Mouse (Mus musculus) forebrain, postnatal 0 days (tissue): ENCODE measurements around the gene Abcd3. TPM values are rescaled to one million over a fixed set of nuclear protein-coding genes. Genes with fewer than 3 reads are reported as not detected.

Experiments
- ATAC-seq: fragments of 200-750 bp; cut with Nextera tagmentation; 2 replicates; pipeline ENCODE4 v1.8.0; 2017; ENCODE audit warnings: mild to moderate bottlenecking, moderate library complexity
- DNase-seq: peaks from one replicate; pipeline ENCODE4 v3.0.0-alpha.2; 2015
- H3K27ac ChIP-seq: fragments of 300-500 bp; sonication (generic); 2 replicates; pipeline ENCODE4 v1.5.1; 2014; ENCODE audit warnings: low read depth, mild to moderate bottlenecking, antibody characterized with exemption, low read length, moderate library complexity, mixed read lengths
- H3K27me3 ChIP-seq: fragments of 300-500 bp; sonication (generic); 2 replicates; pipeline ENCODE4 v1.6.1; 2014; ENCODE audit warnings: mild to moderate bottlenecking, low read length, mixed read lengths; ENCODE audit not compliant: insufficient read depth
- H3K36me3 ChIP-seq: fragments of 300-500 bp; sonication (generic); 2 replicates; pipeline ENCODE4 v1.6.1; 2014; ENCODE audit warnings: mild to moderate bottlenecking, moderate library complexity; ENCODE audit not compliant: insufficient read depth
- H3K4me1 ChIP-seq: fragments of 300-500 bp; sonication (generic); 2 replicates; pipeline ENCODE4 v1.6.1; 2014; ENCODE audit warnings: antibody characterized with exemption; ENCODE audit not compliant: insufficient read depth
- H3K4me2 ChIP-seq: fragments of 300-500 bp; sonication (generic); 2 replicates; pipeline ENCODE4 v1.6.1; 2014; ENCODE audit warnings: low read depth, mild to moderate bottlenecking, moderate library complexity
- H3K4me3 ChIP-seq: fragments of 300-500 bp; sonication (generic); 2 replicates; pipeline ENCODE4 v1.5.1; 2014; ENCODE audit warnings: low read depth, low read length, mixed read lengths
- H3K9ac ChIP-seq: fragments of 300-500 bp; sonication (generic); 2 replicates; pipeline ENCODE4 v1.6.1; 2014; ENCODE audit warnings: mild to moderate bottlenecking
- H3K9me3 ChIP-seq: fragments of 300-500 bp; sonication (generic); 2 replicates; pipeline ENCODE4 v1.6.1; 2016; ENCODE audit warnings: low read length
- CTCF ChIP-seq: sonication (generic); IDR thresholded peaks from 2 replicates; pipeline ENCODE4 v1.5.1; 2016; ENCODE audit warnings: antibody characterized with exemption, control low read depth, low read depth
- WGBS: fragments of 180-500 bp; shearing (Covaris S2); extraction: QIAGEN DNeasy Blood & Tissue Kit; methylation state at CpG from one replicate; pipeline ENCODE4 v1.1.7; 2014; 5-methylcytosine and 5-hydroxymethylcytosine counted together
- polyA plus RNA-seq: library from polyadenylated mRNA; unstranded; fragments of >200 nt; fragmentation: Nextera tagmentation; extraction: Ambion mirVana; gene quantifications from 2 replicates; pipeline ENCODE4 v1.2.1, GENCODE M21; 2015
- total RNA-seq: library from RNA; depleted of rRNA; stranded (reverse); fragments of >200 nt; gene quantifications from 2 replicates; pipeline ENCODE4 v1.2.3, GENCODE M21; 2014

The Abcd3 gene
- total and polyA plus RNA-seq, 2 experiments from 2014 or later, result 65.7 to 72.8 TPM

- no peaks in the 10 kb centered on the region for H3K27me3 ChIP-seq
- no peak overlapping the region for H3K27ac ChIP-seq
- peak overlapping the region; percentile 34; the same call in 1 of the 2 replicates for H3K4me2 ChIP-seq
- ATAC-seq (no peak), DNase-seq (peak; percentile 46)
- WGBS, result 39% methylated on average over 14 of the region's 14 CpGs
- H3K4me1 ChIP-seq, result peaks cover 22% of the 10 kb centered on the region
- no peak overlapping the region for H3K4me3 ChIP-seq
- H3K9me3 ChIP-seq, result no peaks in the 10 kb centered on the region
- H3K9ac ChIP-seq, result no peak overlapping the region
- H3K36me3 ChIP-seq, result no peaks in the 10 kb centered on the region
- no peak for TF ChIP-seq CTCF
Measured at GRCm38 (mm10) chr3:121720801-121721690, 94.1 kb downstream of the Abcd3 start.

- Histone ChIP-seq H3K27ac (no peak overlapping the region), H3K4me1 (peaks cover 19% of the 10 kb centered on the region)
Measured at GRCm38 (mm10) chr3:121719701-121720100, 95.4 kb downstream of the Abcd3 start.

DNA sequence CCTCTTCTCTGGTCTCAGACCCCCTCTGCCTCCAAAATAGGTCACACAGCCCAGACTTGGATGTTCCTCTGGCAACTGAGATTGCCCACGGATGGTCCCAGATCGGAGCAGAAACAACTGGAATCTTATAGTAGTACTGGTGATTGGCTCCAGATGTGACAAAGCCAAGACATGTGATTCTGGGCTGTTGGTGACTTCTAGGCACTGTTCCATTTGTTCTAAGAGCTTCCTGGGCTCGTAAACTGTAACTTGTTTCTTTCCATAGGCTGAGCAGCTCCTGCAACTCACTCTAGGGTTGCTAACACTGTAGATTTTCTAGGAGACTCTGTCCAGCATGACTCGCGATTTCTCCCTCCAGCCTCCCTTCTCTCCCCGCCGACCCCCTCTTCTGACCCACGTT is 96.4 kb downstream of the Abcd3 start:
- Histone ChIP-seq H3K4me2 (no peak overlapping the region), H3K36me3 (no peaks in the 10 kb centered on the region), H3K27me3 (no peaks in the 10 kb centered on the region), H3K9ac (no peak overlapping the region), H3K27ac (no peak overlapping the region), H3K9me3 (no peaks in the 10 kb centered on the region), H3K4me1 (peaks cover 16% of the 10 kb centered on the region; the same call in 1 of the 2 replicates), H3K4me3 (no peak overlapping the region)
- DNase-seq (no peak), ATAC-seq (no peak)
- WGBS, result 90% methylated on average over 8 of the region's 8 CpGs
- TF ChIP-seq CTCF, result no peak

More at GRCm38 (mm10) chr3:121719701-121720100, 95.4 kb downstream of the Abcd3 start:
- TF ChIP-seq CTCF, result no peak
- Histone ChIP-seq H3K9me3 (no peaks in the 10 kb centered on the region), H3K4me3 (no peak overlapping the region), H3K4me2 (no peak overlapping the region), H3K36me3 (no peaks in the 10 kb centered on the region), H3K9ac (no peak overlapping the region), H3K27me3 (no peaks in the 10 kb centered on the region)
- WGBS, result 63% methylated on average over 3 of the region's 3 CpGs
- DNase-seq (no peak), ATAC-seq (no peak)

GRCm38 (mm10) chr3:121716480-121716879 is 98.6 kb downstream of the Abcd3 start:
- H3K4me3 ChIP-seq, result no peak overlapping the region
- no peaks in the 10 kb centered on the region for H3K9me3 ChIP-seq
- 0 out of 2 replicates have a peak, but pooled peaks cover 5% of the 10 kb centered on the region for H3K4me1 ChIP-seq
- DNase-seq (no peak), ATAC-seq (no peak)
- TF ChIP-seq CTCF, result no peak
- no peak overlapping the region for H3K4me2 ChIP-seq
- no peak overlapping the region for H3K9ac ChIP-seq
- no peaks in the 10 kb centered on the region for H3K27me3 ChIP-seq
- H3K36me3 ChIP-seq, result no peaks in the 10 kb centered on the region
- no peak overlapping the region for H3K27ac ChIP-seq
- 86% methylated on average over 5 of the region's 5 CpGs for WGBS

DNA sequence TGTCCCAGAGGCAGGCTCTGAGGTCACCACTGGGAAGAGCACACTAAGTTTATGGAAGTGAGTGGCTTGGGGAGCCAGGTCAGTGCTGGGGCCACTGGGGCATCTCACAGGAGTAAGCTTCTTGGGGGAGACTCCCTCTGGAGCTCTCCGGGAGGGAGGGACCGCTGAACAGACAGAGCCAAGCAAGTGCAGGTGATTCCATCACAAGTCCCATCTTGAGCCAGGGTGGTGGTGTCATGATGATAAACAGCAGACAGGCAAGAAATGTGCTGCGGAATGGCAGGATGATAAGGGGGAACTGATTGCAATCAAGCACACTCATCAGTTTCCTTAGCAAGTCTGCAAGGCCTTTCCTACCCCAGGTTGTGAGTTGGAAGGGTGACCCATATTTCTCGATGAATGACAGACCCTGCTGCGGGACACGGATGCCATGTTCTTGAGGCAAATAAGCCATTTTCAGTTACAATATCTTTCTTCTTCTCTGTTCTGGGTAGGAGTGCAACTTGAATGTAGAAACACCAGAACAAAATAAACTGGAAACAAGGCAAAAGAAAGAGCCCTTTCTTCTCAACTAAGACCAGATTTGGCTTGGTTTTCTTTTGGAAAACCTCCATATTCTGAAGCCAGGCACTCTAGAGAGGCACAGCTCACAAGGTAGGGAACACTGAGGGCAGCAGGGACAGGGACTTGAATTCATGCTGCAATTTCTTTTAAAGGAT is 99.2 kb downstream of the Abcd3 start:
- peak; percentile 30 for DNase-seq
- H3K9me3 ChIP-seq, result no peaks in the 10 kb centered on the region
- peak; percentile 60 for ATAC-seq
- no peak overlapping the region for H3K4me2 ChIP-seq
- no peak overlapping the region for H3K9ac ChIP-seq
- no peak overlapping the region for H3K4me3 ChIP-seq
- no peak for TF ChIP-seq CTCF
- WGBS, result 61% methylated on average over 6 of the region's 6 CpGs
- H3K4me1 ChIP-seq, result no peaks in the 10 kb centered on the region
- H3K27me3 ChIP-seq, result no peaks in the 10 kb centered on the region
- no peaks in the 10 kb centered on the region for H3K36me3 ChIP-seq
- H3K27ac ChIP-seq, result no peak overlapping the region; the same call in 1 of the 2 replicates

GRCm38 (mm10) chr3:121715336-121715735 is 99.8 kb downstream of the Abcd3 start:
- ATAC-seq, result no peak

DNA sequence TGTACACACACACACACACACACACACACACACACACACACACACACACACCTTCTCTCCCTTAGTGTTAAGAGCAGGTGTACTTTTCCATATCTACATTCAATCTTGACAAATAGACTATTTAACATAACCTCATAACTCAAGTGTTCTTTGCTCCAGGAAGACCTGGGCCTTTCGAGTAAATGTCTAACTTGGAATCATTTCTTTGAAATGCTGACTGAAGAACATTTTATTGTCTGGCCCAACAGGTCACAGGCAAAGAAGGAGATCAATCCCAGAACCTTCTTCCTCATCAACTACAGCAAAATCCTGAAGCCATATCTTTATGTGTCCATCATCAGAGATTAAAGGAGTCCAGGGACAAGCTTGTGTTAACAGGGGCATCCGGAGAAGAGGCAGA is 100.6 kb downstream of the Abcd3 start:
- no peak overlapping the region for H3K4me3 ChIP-seq
- no peak overlapping the region for H3K27ac ChIP-seq
- H3K27me3 ChIP-seq, result no peaks in the 10 kb centered on the region
- no peak for TF ChIP-seq CTCF
- 100% methylated on average over 2 of the region's 2 CpGs for WGBS
- H3K9me3 ChIP-seq, result no peaks in the 10 kb centered on the region
- DNase-seq (no peak), ATAC-seq (no peak)
- H3K9ac ChIP-seq, result no peak overlapping the region
- no peak overlapping the region for H3K4me2 ChIP-seq
- no peaks in the 10 kb centered on the region for H3K36me3 ChIP-seq
- H3K4me1 ChIP-seq, result no peaks in the 10 kb centered on the region

More at GRCm38 (mm10) chr3:121715336-121715735, 99.8 kb downstream of the Abcd3 start:
- Histone ChIP-seq H3K9ac (no peak overlapping the region), H3K27me3 (no peaks in the 10 kb centered on the region), H3K4me3 (no peak overlapping the region), H3K36me3 (no peaks in the 10 kb centered on the region), H3K27ac (no peak overlapping the region; the same call in 1 of the 2 replicates), H3K4me1 (no peaks in the 10 kb centered on the region), H3K9me3 (no peaks in the 10 kb centered on the region), H3K4me2 (no peak overlapping the region)
- TF ChIP-seq CTCF, result no peak
- DNase-seq, result no peak
